Mouse (Mus musculus): ENCODE measurements around the gene Mrpl47. TPM values are rescaled to one million over a fixed set of nuclear protein-coding genes. Genes with fewer than 3 reads are reported as not detected.

Mrpl47 gene
- 15.4 and 16.1 TPM in 2 replicates for polyA plus RNA-seq (2015; fragmentation: Nextera tagmentation; extraction: Ambion mirVana)

GRCm38 (mm10) chr3:32737172-32737655 lies at the start of gene Mrpl47:
Gene Mrpl47 (minus strand): TSS chr3:32737605.
- Histone ChIP-seq H3K9ac (replicated peaks; ENCODE audit: low read depth) (peak within 1 kb of the TSS; percentile 74), H3K4me1 (ENCODE audit: insufficient read depth, low read depth, low read length) (peaks cover 7% of the 10 kb centered on the region; the same call in 1 of the 2 replicates), H3K27ac (ENCODE audit: low read length) (peak within 1 kb of the TSS; percentile 82), H3K36me3 (ENCODE audit: insufficient read depth, low read length) (peaks cover 5% of the 10 kb centered on the region; the same call in 1 of the 2 replicates), H3K4me2 (replicated peaks; ENCODE audit: low read depth, low read length) (peak within 1 kb of the TSS; percentile 95), H3K27me3 (replicated peaks; ENCODE audit: insufficient read depth, low read length) (no peaks in the 10 kb centered on the region), H3K9me3 (ENCODE audit: low read length) (no peaks in the 10 kb centered on the region), H3K4me3 (ENCODE audit: low read depth, low read length) (peak within 1 kb of the TSS; percentile 85)
- TF ChIP-seq EP300 (IDR thresholded peaks at IDR 0.05) (no peak), CTCF (IDR thresholded peaks at IDR 0.05) (no peak; the same call in none of the 2 replicates)
- DNase-seq (ENCODE audit: low spot score) (no peak), ATAC-seq (peak; percentile 26)
- WGBS: 1% methylated on average over 28 of the region's 31 CpGs

DNA sequence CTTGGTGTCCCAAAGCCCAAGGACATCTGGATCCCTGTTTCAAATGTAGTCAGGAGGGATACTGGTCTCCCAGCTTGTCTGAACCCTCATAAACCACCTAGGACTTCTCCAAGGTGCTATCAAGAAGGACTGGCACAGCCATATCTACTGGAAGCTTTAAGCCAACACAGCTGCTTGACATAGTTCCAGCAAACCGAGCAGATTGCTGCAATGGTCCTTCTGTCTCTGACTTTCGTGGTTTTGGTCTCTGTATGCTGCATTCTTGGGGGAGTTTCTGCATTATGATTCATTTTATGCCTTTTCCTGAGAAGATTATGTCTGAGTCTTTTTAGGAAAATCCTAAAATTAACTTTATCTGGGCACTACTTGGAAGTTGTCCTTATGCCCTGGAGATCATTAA lies 33.4 kb upstream of the Mrpl47 start:
- ATAC-seq (no peak), DNase-seq (ENCODE audit: low spot score) (no peak)
- Histone ChIP-seq H3K27ac (ENCODE audit: low read length) (no peak overlapping the region), H3K4me3 (ENCODE audit: low read depth, low read length) (no peak overlapping the region), H3K27me3 (replicated peaks; ENCODE audit: insufficient read depth, low read length) (no peaks in the 10 kb centered on the region), H3K4me1 (ENCODE audit: insufficient read depth, low read depth, low read length) (no peaks in the 10 kb centered on the region), H3K4me2 (replicated peaks; ENCODE audit: low read depth, low read length) (no peak overlapping the region), H3K9ac (replicated peaks; ENCODE audit: low read depth) (no peak overlapping the region), H3K36me3 (ENCODE audit: insufficient read depth, low read length) (no peaks in the 10 kb centered on the region), H3K9me3 (ENCODE audit: low read length) (no peaks in the 10 kb centered on the region)
- WGBS: 59% methylated on average over 2 of the region's 2 CpGs
- TF ChIP-seq CTCF (IDR thresholded peaks at IDR 0.05) (no peak), EP300 (IDR thresholded peaks at IDR 0.05) (no peak)

- H3K4me3 ChIP-seq (ENCODE audit: low read depth, low read length): no peak overlapping the region
- H3K9ac ChIP-seq (replicated peaks; ENCODE audit: low read depth): no peak overlapping the region
- TF ChIP-seq CTCF (IDR thresholded peaks at IDR 0.05): no peak
- no peak for TF ChIP-seq EP300 (IDR thresholded peaks at IDR 0.05)
- no peaks in the 10 kb centered on the region for H3K36me3 ChIP-seq (ENCODE audit: insufficient read depth, low read length)
- H3K27ac ChIP-seq (ENCODE audit: low read length): no peak overlapping the region
- no peak for ATAC-seq
- H3K27me3 ChIP-seq (replicated peaks; ENCODE audit: insufficient read depth, low read length): no peaks in the 10 kb centered on the region
- H3K9me3 ChIP-seq (ENCODE audit: low read length): no peaks in the 10 kb centered on the region
- H3K4me1 ChIP-seq (ENCODE audit: insufficient read depth, low read depth, low read length): no peaks in the 10 kb centered on the region
- H3K4me2 ChIP-seq (replicated peaks; ENCODE audit: low read depth, low read length): no peak overlapping the region
- no peak for DNase-seq (ENCODE audit: low spot score)
- WGBS: 41% methylated on average over 7 of the region's 7 CpGs
Observed at GRCm38 (mm10) chr3:32763902-32764301, 26.5 kb upstream of the Mrpl47 start.

GRCm38 (mm10) chr3:32762962-32763361 lies 25.6 kb upstream of the Mrpl47 start:
- WGBS: 55% methylated on average over 8 of the region's 8 CpGs
- no peaks in the 10 kb centered on the region for H3K4me1 ChIP-seq (ENCODE audit: insufficient read depth, low read depth, low read length)
- no peaks in the 10 kb centered on the region for H3K9me3 ChIP-seq (ENCODE audit: low read length)
- no peak overlapping the region for H3K27ac ChIP-seq (ENCODE audit: low read length)
- no peak for DNase-seq (ENCODE audit: low spot score)
- TF ChIP-seq EP300 (IDR thresholded peaks at IDR 0.05) (no peak), CTCF (IDR thresholded peaks at IDR 0.05) (no peak)
- ATAC-seq: no peak
- H3K4me3 ChIP-seq (ENCODE audit: low read depth, low read length): no peak overlapping the region
- no peak overlapping the region for H3K9ac ChIP-seq (replicated peaks; ENCODE audit: low read depth)
- no peaks in the 10 kb centered on the region for H3K36me3 ChIP-seq (ENCODE audit: insufficient read depth, low read length)
- H3K27me3 ChIP-seq (replicated peaks; ENCODE audit: insufficient read depth, low read length): no peaks in the 10 kb centered on the region
- H3K4me2 ChIP-seq (replicated peaks; ENCODE audit: low read depth, low read length): no peak overlapping the region

- no peaks in the 10 kb centered on the region for H3K27me3 ChIP-seq (replicated peaks; ENCODE audit: insufficient read depth, low read length)
- no peaks in the 10 kb centered on the region for H3K9me3 ChIP-seq (ENCODE audit: low read length)
- H3K36me3 ChIP-seq (ENCODE audit: insufficient read depth, low read length): no peaks in the 10 kb centered on the region
- ATAC-seq (no peak), DNase-seq (ENCODE audit: low spot score) (no peak)
- H3K27ac ChIP-seq (ENCODE audit: low read length): no peak overlapping the region
- no peak overlapping the region for H3K4me3 ChIP-seq (ENCODE audit: low read depth, low read length)
- no peak for TF ChIP-seq EP300 (IDR thresholded peaks at IDR 0.05)
- TF ChIP-seq CTCF (IDR thresholded peaks at IDR 0.05): no peak
- no peaks in the 10 kb centered on the region for H3K4me1 ChIP-seq (ENCODE audit: insufficient read depth, low read depth, low read length)
- no peak overlapping the region for H3K4me2 ChIP-seq (replicated peaks; ENCODE audit: low read depth, low read length)
- 77% methylated on average over 5 of the region's 5 CpGs for WGBS
- no peak overlapping the region for H3K9ac ChIP-seq (replicated peaks; ENCODE audit: low read depth)
Observed at GRCm38 (mm10) chr3:32759212-32759611, 21.8 kb upstream of the Mrpl47 start.

DNA sequence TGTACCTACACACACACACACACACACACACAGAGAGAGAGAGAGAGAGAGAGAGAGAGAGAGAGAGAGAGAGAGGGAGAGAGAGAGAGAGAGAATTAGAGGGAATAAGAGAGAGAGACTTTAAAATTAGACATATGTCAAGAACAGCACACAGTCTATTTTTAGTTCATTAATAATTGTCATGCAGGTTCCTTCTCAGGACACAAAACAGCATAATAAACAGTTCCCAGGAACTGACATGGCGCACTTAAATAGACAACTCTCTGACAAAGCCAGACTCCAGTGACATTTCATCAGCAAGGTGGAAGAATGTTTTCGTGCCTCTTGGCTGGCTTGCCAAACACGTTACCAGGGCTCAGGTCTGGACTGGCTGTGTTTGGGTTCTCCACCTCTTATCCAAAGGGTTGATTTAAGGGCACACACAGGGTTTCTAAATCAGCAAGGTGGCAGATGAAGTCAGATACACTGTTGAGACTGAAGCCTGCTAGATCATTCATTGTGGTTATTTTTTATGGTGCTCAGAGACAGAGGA lies 17.0 kb upstream of the Mrpl47 start:
- no peak for TF ChIP-seq EP300 (IDR thresholded peaks at IDR 0.05)
- no peaks in the 10 kb centered on the region for H3K4me1 ChIP-seq (ENCODE audit: insufficient read depth, low read depth, low read length)
- peaks cover 16% of the 10 kb centered on the region for H3K36me3 ChIP-seq (ENCODE audit: insufficient read depth, low read length)
- H3K9ac ChIP-seq (replicated peaks; ENCODE audit: low read depth): no peak overlapping the region
- no peak overlapping the region for H3K4me3 ChIP-seq (ENCODE audit: low read depth, low read length)
- no peaks in the 10 kb centered on the region for H3K27me3 ChIP-seq (replicated peaks; ENCODE audit: insufficient read depth, low read length)
- no peaks in the 10 kb centered on the region for H3K9me3 ChIP-seq (ENCODE audit: low read length)
- H3K4me2 ChIP-seq (replicated peaks; ENCODE audit: low read depth, low read length): no peak overlapping the region
- WGBS: 83% methylated on average over 3 of the region's 3 CpGs
- H3K27ac ChIP-seq (ENCODE audit: low read length): no peak overlapping the region
- ATAC-seq: no peak
- DNase-seq (ENCODE audit: low spot score): no peak
